Mouse (Mus musculus) kidney, postnatal 0 days (tissue): ENCODE data around the gene Hnrnpc. TPM values are rescaled to one million over a fixed set of nuclear protein-coding genes. Genes with fewer than 3 reads are reported as not detected.

Experiments
- ATAC-seq: fragments of 200-750 bp; cut with Nextera tagmentation; replicated peaks from 2 replicates; pipeline ENCODE4 v1.8.0; 2017; ENCODE audit warnings: low read depth, moderate number of reproducible peaks, moderate TSS enrichment, moderate library complexity; ENCODE audit not compliant: low FRiP score
- DNase-seq: peaks from one replicate; pipeline ENCODE4 v3.0.0-alpha.2; 2016; ENCODE audit warnings: low spot score
- H3K27ac ChIP-seq: fragments of 300-500 bp; sonication (generic); 2 replicates; pipeline ENCODE4 v1.5.1; 2014; ENCODE audit warnings: mild to moderate bottlenecking
- H3K27me3 ChIP-seq: fragments of 300-500 bp; sonication (generic); 2 replicates; pipeline ENCODE4 v1.6.1; 2014; ENCODE audit warnings: low read length, mixed read lengths; ENCODE audit not compliant: insufficient read depth
- H3K36me3 ChIP-seq: fragments of 300-500 bp; sonication (generic); 2 replicates; pipeline ENCODE4 v1.6.1; 2014; ENCODE audit warnings: low read length, mixed read lengths; ENCODE audit not compliant: insufficient read depth
- H3K4me1 ChIP-seq: fragments of 300-500 bp; sonication (generic); replicated peaks from 2 replicates; pipeline ENCODE4 v1.6.1; 2014; ENCODE audit warnings: antibody characterized with exemption, low read length, mixed read lengths; ENCODE audit not compliant: insufficient read depth
- H3K4me2 ChIP-seq: fragments of 300-500 bp; sonication (generic); 2 replicates; pipeline ENCODE4 v1.6.1; 2014; ENCODE audit warnings: mild to moderate bottlenecking, low read length, moderate library complexity, mixed read lengths
- H3K4me3 ChIP-seq: fragments of 300-500 bp; sonication (generic); replicated peaks from 2 replicates; pipeline ENCODE4 v1.5.1; 2014; ENCODE audit warnings: low read depth, low read length
- H3K9ac ChIP-seq: fragments of 300-500 bp; sonication (generic); 2 replicates; pipeline ENCODE4 v1.6.1; 2014; ENCODE audit warnings: low read depth, low read length
- H3K9me3 ChIP-seq: fragments of 300-500 bp; sonication (generic); replicated peaks from 2 replicates; pipeline ENCODE4 v1.6.1; 2016; ENCODE audit warnings: low read length, inconsistent platforms, mixed read lengths
- CTCF ChIP-seq: IDR thresholded peaks from 2 replicates; pipeline ENCODE4 v1.5.1; 2016; ENCODE audit warnings: antibody characterized with exemption, low read depth, mild to moderate bottlenecking, moderate library complexity
- WGBS: fragments of 180-500 bp; shearing (Covaris S2); extraction: QIAGEN DNeasy Blood & Tissue Kit; methylation state at CpG from one replicate; pipeline ENCODE4 v1.1.7; 2014; 5-methylcytosine and 5-hydroxymethylcytosine counted together
- polyA plus RNA-seq: library from polyadenylated mRNA; unstranded; fragments of >200 nt; fragmentation: Nextera tagmentation; extraction: Ambion mirVana; gene quantifications from 2 replicates; pipeline ENCODE4 v1.2.1, GENCODE M21; 2015

Hnrnpc gene
- polyA plus RNA-seq, 1 experiment from 2014 or later: 367 TPM

- Histone ChIP-seq H3K4me1 (peaks cover 7% of the 10 kb centered on the region; the same call in 1 of the 2 replicates), H3K9me3 (no peaks in the 10 kb centered on the region), H3K4me3 (no peak overlapping the region), H3K9ac (no peak overlapping the region), H3K4me2 (peak overlapping the region; percentile 41; the same call in 1 of the 2 replicates), H3K36me3 (no peaks in the 10 kb centered on the region), H3K27me3 (no peaks in the 10 kb centered on the region), H3K27ac (no peak overlapping the region)
- ATAC-seq (no peak; the same call in 1 of the 2 replicates), DNase-seq (no peak)
- TF ChIP-seq CTCF: no peak
- WGBS: 61% methylated on average over 16 of the region's 16 CpGs
These were observed 37.8 kb upstream of the Hnrnpc start for GRCm38 (mm10) chr14:52141445-52142127.

DNA sequence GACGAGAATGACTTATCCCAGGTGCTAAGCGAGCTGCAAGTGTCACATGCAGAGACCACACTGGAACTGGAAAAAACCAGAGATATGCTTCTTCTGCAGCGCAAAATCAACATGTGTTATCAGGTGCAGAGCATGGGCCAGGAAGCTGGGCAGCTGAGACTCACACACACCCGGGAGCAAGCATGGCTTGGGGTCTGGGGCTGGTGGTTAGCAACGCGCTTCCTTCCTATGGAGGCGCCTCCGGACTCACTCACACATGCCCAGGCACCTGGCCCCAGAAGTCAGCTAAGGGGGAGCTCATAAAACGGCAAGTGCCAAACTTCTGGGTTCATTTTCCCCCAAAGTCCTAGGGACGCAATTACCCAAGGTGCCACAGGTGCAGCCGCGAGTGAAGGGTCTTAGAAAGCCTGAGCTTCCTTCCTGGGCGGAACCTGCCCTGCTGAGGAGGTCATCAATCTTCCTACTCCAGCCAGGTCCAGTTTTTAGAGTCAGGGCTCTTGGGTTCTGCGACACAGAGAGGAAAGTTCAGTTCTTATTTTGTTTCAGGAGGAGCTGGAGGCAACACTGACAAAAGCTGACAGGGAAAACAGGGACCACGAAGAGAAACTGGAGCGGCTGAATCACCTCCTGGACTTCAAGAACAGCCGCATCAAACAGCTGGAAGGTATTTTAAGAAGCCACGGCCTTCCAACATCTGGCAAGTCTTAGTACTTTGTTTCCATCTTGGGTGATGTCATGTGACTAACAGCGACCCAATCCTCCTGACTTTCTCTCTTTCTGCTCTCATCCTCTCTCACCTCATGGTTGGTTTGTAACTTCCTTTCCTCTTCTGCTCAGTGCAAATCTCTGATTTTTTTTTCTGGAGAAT, 37.0 kb upstream of the Hnrnpc start:
- Histone ChIP-seq H3K4me3 (0 out of 2 replicates have a peak overlapping the region, but pooled peaks have one; percentile 4), H3K27me3 (no peaks in the 10 kb centered on the region), H3K9me3 (no peaks in the 10 kb centered on the region), H3K36me3 (no peaks in the 10 kb centered on the region), H3K4me2 (peak overlapping the region; percentile 41), H3K9ac (peak overlapping the region; percentile 37; the same call in 1 of the 2 replicates), H3K27ac (no peak overlapping the region), H3K4me1 (peaks cover 7% of the 10 kb centered on the region; the same call in 1 of the 2 replicates)
- TF ChIP-seq CTCF: no peak
- 35% methylated on average over 19 of the region's 19 CpGs for WGBS
- DNase-seq (peak; percentile 26), ATAC-seq (0 out of 2 replicates have a peak, but pooled peaks have one; percentile 21)

GRCm38 (mm10) chr14:52133584-52133983, 29.8 kb upstream of the Hnrnpc start:
- Histone ChIP-seq H3K27ac (no peak overlapping the region), H3K4me1 (no peaks in the 10 kb centered on the region), H3K36me3 (no peaks in the 10 kb centered on the region), H3K27me3 (no peaks in the 10 kb centered on the region), H3K9me3 (no peaks in the 10 kb centered on the region), H3K4me3 (no peak overlapping the region), H3K4me2 (no peak overlapping the region), H3K9ac (no peak overlapping the region)
- no peak for TF ChIP-seq CTCF
- ATAC-seq (no peak), DNase-seq (no peak)
- WGBS: 77% methylated on average over 5 of the region's 5 CpGs

- Histone ChIP-seq H3K4me2 (no peak overlapping the region), H3K9ac (no peak overlapping the region), H3K27ac (no peak overlapping the region), H3K27me3 (no peaks in the 10 kb centered on the region), H3K4me3 (no peak overlapping the region), H3K36me3 (no peaks in the 10 kb centered on the region), H3K4me1 (no peaks in the 10 kb centered on the region), H3K9me3 (no peaks in the 10 kb centered on the region)
- ATAC-seq (no peak), DNase-seq (no peak)
- WGBS: 92% methylated on average over 3 of the region's 3 CpGs
- TF ChIP-seq CTCF: no peak
These were observed 20.8 kb upstream of the Hnrnpc start for GRCm38 (mm10) chr14:52124636-52125035.

DNA sequence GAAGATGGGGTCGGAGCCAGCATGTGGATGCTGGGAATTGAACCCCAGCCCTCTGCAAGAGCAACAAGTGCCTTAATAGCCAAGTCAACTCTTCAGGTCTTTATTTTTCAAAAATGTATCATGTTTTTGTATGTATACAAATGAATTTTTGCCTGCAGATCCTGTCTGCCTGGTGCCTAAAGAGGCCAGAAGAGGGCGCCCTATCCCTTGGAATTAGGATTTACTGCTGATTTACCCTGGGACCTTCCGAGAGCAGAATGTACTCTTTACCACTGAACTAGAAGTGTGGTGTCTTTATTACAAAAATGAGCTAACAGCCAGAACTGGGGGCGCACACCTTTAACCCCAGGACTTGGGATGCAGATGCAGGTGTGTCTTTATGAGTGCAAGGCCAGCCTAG, 20.1 kb upstream of the Hnrnpc start:
- TF ChIP-seq CTCF: peak; percentile 90
- Histone ChIP-seq H3K27me3 (no peaks in the 10 kb centered on the region), H3K9me3 (no peaks in the 10 kb centered on the region), H3K27ac (no peak overlapping the region), H3K36me3 (no peaks in the 10 kb centered on the region), H3K4me3 (no peak overlapping the region), H3K4me1 (no peaks in the 10 kb centered on the region; the same call in 1 of the 2 replicates), H3K4me2 (no peak overlapping the region), H3K9ac (no peak overlapping the region)
- ATAC-seq (no peak), DNase-seq (peak; percentile 89)
- 30% methylated on average over 4 of the region's 4 CpGs for WGBS

DNA sequence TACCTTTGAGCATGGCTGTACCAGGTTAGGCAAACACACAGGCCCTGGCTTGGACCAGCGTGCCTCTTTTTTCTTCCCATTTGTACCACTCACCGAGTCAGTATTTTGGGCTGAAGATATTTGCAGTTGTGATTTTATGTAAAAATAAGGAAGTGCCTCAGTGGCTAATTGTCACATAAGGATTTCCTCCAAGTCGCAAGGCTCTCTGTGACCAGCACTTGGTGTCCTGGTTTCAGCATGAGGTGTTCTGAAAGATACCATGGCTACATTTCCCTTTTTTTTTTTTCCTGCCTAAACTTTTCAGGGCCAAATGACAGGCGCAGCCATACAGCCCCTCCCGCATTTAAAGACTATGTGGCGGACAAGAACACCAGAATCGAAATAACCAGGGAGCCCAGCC, 16.3 kb upstream of the Hnrnpc start:
- WGBS: 64% methylated on average over 7 of the region's 7 CpGs
- H3K27ac ChIP-seq: no peak overlapping the region
- no peaks in the 10 kb centered on the region for H3K27me3 ChIP-seq
- DNase-seq: no peak
- no peak overlapping the region for H3K9ac ChIP-seq
- H3K4me1 ChIP-seq: no peaks in the 10 kb centered on the region; the same call in 1 of the 2 replicates
- H3K4me2 ChIP-seq: peak overlapping the region; percentile 99; the same call in 1 of the 2 replicates
- no peaks in the 10 kb centered on the region for H3K9me3 ChIP-seq
- no peaks in the 10 kb centered on the region for H3K36me3 ChIP-seq
- no peak for TF ChIP-seq CTCF
- no peak overlapping the region for H3K4me3 ChIP-seq
- ATAC-seq: no peak
